Mouse (Mus musculus) brain, embryonic 14.5 days (tissue): ENCODE measurements around the gene BC051665.

ENCODE experiments used
- CTCF ChIP-seq: fragments of 200-500 bp; IDR thresholded peaks from 2 replicates; pipeline ENCODE4 v1.5.1; 2012; ENCODE audit warnings: inconsistent platforms, mild to moderate bottlenecking, moderate library complexity, borderline replicate concordance; ENCODE audit not compliant: insufficient read depth, insufficient read length; ENCODE audit errors: extremely low read depth
- POLR2A ChIP-seq: fragments of 200-500 bp; IDR thresholded peaks from 2 replicates; pipeline ENCODE4 v1.6.1; 2012; ENCODE audit warnings: mild to moderate bottlenecking, inconsistent platforms, borderline replicate concordance; ENCODE audit not compliant: poor library complexity, insufficient read depth, insufficient read length, severe bottlenecking; ENCODE audit errors: extremely low read depth

DNA sequence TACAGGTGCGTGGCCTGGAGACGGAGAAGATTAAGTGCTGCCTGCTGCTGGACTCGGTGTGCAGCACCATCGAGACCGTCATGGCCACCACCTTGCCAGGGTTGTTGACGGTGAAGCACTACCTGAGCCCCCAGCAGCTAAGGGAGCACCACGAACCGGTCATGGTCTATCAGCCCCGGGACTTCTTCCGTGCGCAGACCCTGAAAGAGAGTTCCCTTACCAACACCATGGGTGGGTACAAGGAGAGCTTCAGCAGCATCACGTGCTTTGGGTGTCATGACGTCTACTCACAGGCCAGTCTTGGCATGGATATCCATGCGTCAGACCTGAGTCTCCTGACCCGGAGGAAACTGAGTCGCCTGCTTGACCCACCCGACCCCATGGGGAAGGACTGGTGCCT lies 25.0 kb downstream of the BC051665 start:
- no peak for TF ChIP-seq CTCF
- TF ChIP-seq POLR2A = no peak
